Mouse (Mus musculus) lung, postnatal 0 days (tissue): ENCODE measurements at regions not wholly inside any gene's neighbourhood (a gene's known extent, or its start where the extent isn't known, plus 50 kb on each side); places are given as distances from the start of the nearest gene placed in this dataset.

Source experiments
- CTCF ChIP-seq: IDR thresholded peaks from 2 replicates; pipeline ENCODE4 v1.5.1; 2016; ENCODE audit warnings: antibody characterized with exemption, mild to moderate bottlenecking
- EP300 ChIP-seq: IDR thresholded peaks from 2 replicates; pipeline ENCODE4 v1.6.1; 2016; ENCODE audit warnings: antibody characterized with exemption, mild to moderate bottlenecking, control low read depth

- no peak for TF ChIP-seq CTCF
- no peak for TF ChIP-seq EP300
Measured at GRCm38 (mm10) chr4:93790157-93790556, 454.8 kb upstream of the Tusc1 start.
